Mouse (Mus musculus): Measurements from ENCODE around the gene Scamp5. TPM values are rescaled to one million over a fixed set of nuclear protein-coding genes. Genes with fewer than 3 reads are reported as not detected.

The Scamp5 gene
- total RNA-seq, 2 experiments from 2014 or later, result 6.8 to 8.3 TPM

DNA sequence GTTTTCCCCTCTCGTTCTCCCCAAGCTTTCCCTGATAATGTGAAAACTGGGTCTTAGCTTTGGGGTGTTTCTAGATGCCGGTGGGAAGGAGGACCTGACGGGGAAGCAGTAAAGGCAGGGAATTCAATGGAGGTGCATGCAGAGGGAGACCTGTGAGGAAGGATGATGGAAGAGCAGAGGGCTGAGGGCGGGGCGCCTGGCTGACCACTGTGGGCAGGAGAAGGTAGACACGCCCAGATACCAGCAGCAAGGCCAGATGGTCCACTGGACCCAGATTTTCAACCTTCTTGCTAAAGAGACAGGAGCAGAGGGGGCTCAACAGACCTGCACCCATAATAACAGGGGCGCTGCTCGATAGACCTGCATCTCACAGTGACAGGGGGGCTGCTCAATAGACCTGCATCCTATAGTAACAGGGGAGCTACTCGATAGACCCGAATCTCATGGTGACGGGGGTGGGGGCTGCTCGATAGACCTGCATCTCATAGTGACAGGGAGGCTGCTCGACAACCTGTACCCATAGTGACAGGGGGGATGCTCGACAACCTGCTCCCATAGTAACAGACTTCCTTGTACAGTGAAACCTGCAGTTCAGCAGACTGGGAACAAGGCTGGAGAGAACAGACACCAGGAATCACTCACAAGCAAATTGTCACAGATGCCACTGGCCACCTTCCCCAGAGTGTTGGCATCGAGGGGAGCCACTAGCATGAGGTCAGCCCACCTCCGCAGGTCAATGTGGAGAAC lies 48.2 kb downstream of the Scamp5 start:
- no peak for DNase-seq

DNA sequence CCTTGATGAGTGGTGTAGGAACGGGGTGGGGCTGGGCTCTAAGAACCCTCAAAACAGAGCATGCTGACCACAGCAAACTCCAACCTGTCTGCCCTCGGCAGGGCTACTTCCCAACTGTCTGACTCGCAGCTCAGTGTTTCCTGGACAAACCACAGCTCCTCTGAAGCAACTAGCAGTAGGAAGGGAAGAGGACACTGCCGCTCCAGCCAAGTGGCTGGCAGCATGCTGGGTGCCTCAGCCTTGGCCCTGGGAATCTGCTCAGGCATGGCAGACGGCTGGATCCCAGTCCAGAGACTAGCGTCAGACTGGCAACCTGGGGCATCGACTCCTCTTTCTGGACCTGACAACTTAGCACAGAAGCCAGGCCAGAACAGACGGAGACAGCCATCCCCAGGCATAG lies 50.5 kb downstream of the Scamp5 start:
- peak; percentile 38 for DNase-seq

DNA sequence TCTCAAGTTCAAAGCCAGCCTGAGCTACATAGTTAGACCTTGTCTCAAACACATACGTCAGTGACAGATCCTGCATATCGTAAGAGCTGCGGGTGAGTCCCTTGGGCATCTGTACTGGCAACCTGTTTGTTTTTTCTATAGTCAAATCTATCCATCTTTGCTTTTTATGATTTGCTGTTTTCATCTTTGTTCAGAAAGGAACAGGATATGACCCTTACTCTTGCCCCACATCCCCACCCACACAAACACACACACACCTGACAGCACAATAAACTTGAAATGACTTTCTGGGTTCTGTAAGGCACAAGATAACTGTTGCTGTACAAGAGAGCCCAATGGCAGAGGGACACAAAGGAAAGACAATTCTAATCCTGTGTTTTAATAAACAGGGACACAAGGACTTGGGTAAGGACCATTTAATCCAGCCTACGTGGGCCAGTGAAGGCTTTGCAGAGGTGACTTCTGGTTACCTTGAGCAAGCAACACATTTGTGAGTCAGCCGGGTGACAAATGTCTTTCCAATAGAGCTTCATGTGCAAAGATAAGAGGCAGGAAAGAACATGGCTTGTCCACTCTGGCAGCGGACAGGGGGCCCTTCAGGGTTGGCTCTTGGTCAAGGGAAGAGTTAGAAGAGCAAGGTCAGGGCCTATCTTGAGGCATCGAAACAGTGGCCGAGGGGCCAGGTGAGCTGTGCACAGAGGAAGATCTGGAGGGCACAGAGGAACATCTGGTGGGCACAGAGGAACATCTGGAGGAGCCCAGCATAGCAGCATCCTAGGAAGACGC lies 60.5 kb downstream of the Scamp5 start:
- DNase-seq, result no peak

DNA sequence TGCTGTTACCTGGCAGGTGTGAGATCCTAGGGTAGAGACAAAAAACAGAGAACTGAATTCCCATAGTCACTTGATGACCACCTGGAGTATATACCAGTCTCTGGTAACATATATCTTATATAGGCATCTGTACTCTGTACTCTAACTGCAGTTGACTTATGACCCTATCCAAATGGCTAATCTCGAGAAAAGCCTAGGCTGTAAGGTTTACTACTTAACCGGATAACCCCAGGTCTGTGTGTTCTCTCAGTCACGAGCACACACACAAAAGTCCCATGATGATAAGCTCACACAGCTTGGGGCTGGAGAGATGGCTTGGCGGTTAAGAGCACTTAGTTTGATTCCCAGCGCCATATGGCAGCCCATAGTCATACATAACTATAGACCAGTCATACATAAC lies 61.5 kb downstream of the Scamp5 start:
- no peak for DNase-seq

DNA sequence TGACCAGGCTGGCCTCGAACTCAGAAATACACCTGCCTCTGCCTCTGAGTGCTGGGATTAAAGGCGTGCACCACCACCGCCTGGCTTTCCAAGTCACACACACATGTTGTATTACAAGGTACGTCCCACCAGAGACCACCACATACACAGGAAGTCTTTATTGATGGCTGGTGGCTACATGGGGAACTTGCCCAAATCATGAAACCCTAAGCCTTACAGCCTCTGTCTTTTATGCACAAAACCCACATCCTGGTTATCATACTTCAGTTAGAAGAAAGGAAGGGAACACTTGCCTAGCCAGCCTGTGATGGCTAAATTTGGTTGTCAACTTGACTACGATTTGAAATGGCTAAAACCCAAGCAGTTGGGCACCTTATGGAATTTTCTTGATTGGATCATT lies 63.8 kb downstream of the Scamp5 start:
- no peak for DNase-seq

DNA sequence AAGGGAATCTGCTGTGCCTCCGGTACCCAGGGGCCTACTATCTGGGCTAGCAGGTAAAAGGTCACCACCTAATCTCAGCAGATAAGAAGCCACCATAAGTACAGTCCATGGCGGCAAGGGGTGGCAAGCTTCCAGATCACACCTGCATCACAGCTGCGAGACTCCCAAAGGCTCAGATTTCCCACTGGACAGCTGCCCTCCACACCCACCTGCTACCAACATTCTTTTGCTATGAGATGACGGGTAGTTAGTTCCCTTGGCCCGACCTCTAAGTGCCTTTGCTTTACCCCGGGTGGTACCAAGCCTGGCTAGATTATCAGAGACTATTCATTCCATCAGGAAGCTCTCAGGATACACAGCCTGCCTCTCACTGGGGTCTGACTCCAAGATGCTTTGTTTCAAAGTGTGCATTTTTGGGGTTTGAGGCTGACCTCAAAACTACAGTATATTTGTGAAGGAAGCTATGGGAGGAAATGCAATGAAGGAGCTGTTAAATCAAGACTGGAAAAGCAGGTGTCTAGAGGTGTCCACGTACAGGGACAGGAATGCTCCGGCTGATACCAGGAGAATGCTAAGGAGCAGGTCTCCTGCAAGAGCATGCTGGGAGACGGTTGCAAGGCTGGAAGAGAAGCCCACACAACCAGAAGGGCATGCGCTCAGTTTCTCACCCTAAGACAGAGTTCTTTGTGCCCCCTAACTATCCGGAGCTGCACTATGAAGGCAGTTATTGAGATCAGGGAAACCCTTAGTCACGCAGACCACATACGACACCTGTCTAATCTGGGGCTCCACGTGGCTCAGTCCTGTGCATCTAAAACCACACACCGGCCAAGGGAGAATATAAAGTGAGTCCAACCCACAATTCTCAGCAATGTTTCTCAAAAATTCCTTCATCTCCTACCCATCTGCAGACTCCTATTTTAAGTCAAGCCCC lies 65.3 kb downstream of the Scamp5 start:
- DNase-seq, result no peak

DNA sequence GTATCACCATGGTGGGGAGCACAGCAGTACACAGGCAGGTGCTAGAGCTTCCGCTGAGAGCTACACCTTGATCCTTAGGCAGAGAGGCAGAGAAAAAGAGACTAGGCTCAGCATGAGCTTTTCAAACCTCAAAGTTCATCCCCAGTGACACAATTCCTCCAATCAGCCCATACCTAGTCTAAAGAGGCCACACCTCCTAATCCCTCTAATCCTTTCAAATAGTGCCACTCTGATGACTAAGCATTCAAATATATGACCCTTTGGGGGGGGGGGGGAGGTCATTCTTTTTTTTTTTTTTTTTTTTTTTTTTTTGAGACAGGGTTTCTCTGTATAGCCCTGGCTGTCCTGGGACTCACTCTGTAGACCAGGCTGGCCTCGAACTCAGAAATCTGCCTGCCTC lies 69.1 kb downstream of the Scamp5 start:
- no peak for DNase-seq

DNA sequence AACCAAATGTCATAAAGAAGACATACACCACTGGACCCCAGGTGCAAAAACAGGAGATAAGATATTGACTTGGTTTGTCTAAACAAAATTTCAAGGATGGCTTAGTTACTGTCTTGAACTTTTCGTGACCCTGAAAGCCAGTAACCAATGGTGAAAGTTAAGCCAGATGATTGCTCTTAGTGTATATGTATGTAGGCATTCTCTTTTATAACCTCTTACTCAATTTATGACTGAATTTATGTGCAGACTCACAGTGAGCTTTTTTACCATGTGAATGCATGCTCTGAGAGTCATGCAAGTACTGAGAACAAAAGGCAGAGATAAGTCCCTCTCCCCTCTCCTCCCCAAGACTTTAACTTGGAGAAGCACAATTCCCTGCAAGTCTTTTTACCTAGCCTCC lies 75.0 kb downstream of the Scamp5 start:
- DNase-seq, result no peak

Other genes with a start within 250 kb of the Scamp5 start
- not detected for gene Trcg1, start 231.5 kb downstream of the Scamp5 start, total RNA-seq (2021)
- gene 1700017B05Rik, start 205.4 kb downstream of the Scamp5 start, total RNA-seq (2021), result 10 to 100 TPM; 10.2 to 12.8 TPM
- gene Ppcdc, start 27.9 kb downstream of the Scamp5 start, total RNA-seq (2021), result 1 to 10 TPM; 7.7 to 8.8 TPM
- gene Rpp25, start 36.0 kb upstream of the Scamp5 start, total RNA-seq (2021), result not detected
- gene Cox5a, start 53.2 kb upstream of the Scamp5 start, total RNA-seq (2021), result 1,000 to 10,000 TPM in 1 of 2 experiments, 100 to 1,000 TPM in 1; 862 to 1,077 TPM
- 1 to 10 TPM; 9.1 to 9.2 TPM for gene Fam219b, start 69.5 kb upstream of the Scamp5 start, total RNA-seq (2021)
- gene Mpi, start 84.7 kb upstream of the Scamp5 start, total RNA-seq (2021), result 10 to 100 TPM; 87.2 to 96.9 TPM
- gene Scamp2, start 92.9 kb upstream of the Scamp5 start, total RNA-seq (2021), result 10 to 100 TPM; 52.5 to 56.3 TPM
- gene Ulk3, start 121.4 kb upstream of the Scamp5 start, total RNA-seq (2021), result 10 to 100 TPM in 1 of 2 experiments, 1 to 10 TPM in 1; 7.6 to 12.2 TPM
- gene Cplx3, start 138.2 kb upstream of the Scamp5 start, total RNA-seq (2021), result not detected
- gene Lman1l, start 152.7 kb upstream of the Scamp5 start, total RNA-seq (2021), result not detected
- gene Csk, start 185.6 kb upstream of the Scamp5 start, total RNA-seq (2021), result 10 to 100 TPM; 19.3 to 31.7 TPM
- gene Cyp1a2, start 215.6 kb upstream of the Scamp5 start, total RNA-seq (2021), result under 1 TPM in 1 of 2 experiments, not detected in 1; 0.14 TPM
- gene Cyp1a1, start 219.9 kb upstream of the Scamp5 start, total RNA-seq (2021), result under 1 TPM; 0.09 TPM
- 1 to 10 TPM; 7.8 to 8.5 TPM for gene Edc3, start 240.5 kb upstream of the Scamp5 start, total RNA-seq (2021)

Data from gastrocnemius, postnatal 10 days (tissue).